Mouse (Mus musculus): ENCODE measurements around the gene Gm20388. TPM values are rescaled to one million over a fixed set of nuclear protein-coding genes. Genes with fewer than 3 reads are reported as not detected.

The Gm20388 gene
- total RNA-seq, 2 experiments from 2014 or later, result 11.4 to 18.1 TPM

DNA sequence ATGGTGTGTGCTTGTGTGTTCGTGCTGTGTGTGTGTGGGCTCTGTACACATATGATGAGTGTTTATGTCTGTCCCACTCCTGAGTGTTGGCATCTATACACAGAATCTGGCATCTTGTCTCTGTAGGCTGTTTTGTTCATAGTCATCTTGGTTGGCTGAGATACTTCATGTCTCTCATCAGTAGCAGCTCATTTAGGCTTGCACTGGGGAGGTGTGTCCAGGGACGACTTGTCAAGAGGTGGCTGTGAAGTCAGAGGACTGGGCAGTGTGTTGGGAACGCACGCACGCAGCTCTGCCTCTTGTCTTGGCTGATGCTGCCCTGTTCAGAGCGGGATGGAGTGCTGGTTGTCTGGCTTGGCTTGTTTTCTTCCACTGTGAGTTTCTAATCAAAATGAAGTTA, 4359.9 kb downstream of the Gm20388 start:
- no peak for ATAC-seq (replicated peaks; ENCODE audit: low FRiP score, low TSS enrichment, poor library complexity, severe bottlenecking)

GRCm38 (mm10) chr8:124270904-124271303, 4360.3 kb downstream of the Gm20388 start:
- ATAC-seq (replicated peaks; ENCODE audit: low FRiP score, low TSS enrichment, poor library complexity, severe bottlenecking), result no peak

- peak; percentile 41; the same call in 1 of the 2 replicates for ATAC-seq (replicated peaks; ENCODE audit: low FRiP score, low TSS enrichment, poor library complexity, severe bottlenecking)
These were observed 4360.9 kb downstream of the Gm20388 start for GRCm38 (mm10) chr8:124271518-124271917.

- no peak for ATAC-seq (replicated peaks; ENCODE audit: low FRiP score, low TSS enrichment, poor library complexity, severe bottlenecking)
These were observed 4362.2 kb downstream of the Gm20388 start for GRCm38 (mm10) chr8:124272792-124273191.

DNA sequence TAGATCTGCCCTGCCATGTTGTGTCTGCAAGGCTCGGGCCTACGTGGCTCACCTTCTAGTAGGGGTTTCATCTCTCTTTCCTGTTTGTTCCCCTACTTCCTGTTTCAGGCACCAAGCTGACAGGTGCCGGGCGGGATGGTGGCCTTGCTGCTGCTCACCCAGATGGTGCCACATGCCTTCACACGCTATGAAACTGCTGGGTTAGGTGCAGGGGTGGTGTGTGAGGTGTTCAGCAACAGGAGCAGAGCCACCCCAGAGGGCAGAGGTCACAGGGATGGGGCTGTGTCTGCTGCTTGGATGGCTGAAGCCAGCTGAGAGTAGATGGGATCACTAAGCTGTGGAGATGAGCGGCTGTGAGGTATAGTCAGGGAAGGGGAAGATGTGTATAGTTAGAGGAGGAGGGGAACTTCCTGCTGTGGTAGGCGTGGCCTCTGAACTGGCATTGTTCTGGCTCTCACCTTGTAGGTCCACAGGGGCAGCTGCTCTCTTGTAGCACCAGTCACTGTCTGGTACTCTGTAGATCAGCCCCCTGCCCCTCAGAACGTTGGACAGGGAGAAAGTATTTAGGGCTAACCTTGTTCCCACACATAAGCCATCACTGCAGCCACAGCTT, 4363.1 kb downstream of the Gm20388 start:
- ATAC-seq (replicated peaks; ENCODE audit: low FRiP score, low TSS enrichment, poor library complexity, severe bottlenecking), result no peak

DNA sequence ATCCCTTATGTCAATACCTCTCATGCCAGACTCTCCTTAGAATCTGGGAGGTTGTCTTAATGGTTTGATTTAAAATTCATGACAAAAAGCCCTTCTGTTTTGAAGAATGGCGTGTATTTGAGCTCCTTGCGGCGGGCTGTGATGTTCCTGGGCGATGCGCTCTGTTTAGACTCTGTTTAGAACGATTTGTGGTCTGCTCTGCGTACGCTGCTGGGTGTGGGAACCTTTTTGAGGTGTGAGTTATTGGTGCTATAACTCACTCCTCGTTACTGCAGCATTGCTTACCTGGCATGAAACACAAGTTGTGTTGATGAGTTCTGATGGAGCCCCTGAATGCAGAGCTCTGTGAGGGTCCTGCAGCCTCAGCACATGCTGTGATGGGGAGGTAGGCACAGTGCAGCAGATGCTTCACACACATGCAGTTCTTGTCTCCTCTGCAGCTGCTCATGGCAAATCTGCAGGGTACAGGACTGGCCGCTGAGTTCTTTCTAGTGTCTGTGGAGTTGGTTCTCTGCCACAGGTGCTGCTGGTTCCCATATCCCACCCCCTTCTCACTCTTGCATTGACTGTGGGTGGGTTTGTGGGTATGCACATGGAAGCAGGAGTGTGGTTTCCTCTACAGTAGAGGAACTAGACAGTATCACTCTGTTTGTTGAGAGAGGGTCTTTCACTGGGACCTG, 4363.9 kb downstream of the Gm20388 start:
- ATAC-seq (replicated peaks; ENCODE audit: low FRiP score, low TSS enrichment, poor library complexity, severe bottlenecking), result no peak

- ATAC-seq (replicated peaks; ENCODE audit: low FRiP score, low TSS enrichment, poor library complexity, severe bottlenecking), result no peak
These were observed 4364.9 kb downstream of the Gm20388 start for GRCm38 (mm10) chr8:124275377-124276071.

GRCm38 (mm10) chr8:124277951-124278910, 4367.6 kb downstream of the Gm20388 start:
- no peak; the same call in 1 of the 2 replicates for ATAC-seq (replicated peaks; ENCODE audit: low FRiP score, low TSS enrichment, poor library complexity, severe bottlenecking)

DNA sequence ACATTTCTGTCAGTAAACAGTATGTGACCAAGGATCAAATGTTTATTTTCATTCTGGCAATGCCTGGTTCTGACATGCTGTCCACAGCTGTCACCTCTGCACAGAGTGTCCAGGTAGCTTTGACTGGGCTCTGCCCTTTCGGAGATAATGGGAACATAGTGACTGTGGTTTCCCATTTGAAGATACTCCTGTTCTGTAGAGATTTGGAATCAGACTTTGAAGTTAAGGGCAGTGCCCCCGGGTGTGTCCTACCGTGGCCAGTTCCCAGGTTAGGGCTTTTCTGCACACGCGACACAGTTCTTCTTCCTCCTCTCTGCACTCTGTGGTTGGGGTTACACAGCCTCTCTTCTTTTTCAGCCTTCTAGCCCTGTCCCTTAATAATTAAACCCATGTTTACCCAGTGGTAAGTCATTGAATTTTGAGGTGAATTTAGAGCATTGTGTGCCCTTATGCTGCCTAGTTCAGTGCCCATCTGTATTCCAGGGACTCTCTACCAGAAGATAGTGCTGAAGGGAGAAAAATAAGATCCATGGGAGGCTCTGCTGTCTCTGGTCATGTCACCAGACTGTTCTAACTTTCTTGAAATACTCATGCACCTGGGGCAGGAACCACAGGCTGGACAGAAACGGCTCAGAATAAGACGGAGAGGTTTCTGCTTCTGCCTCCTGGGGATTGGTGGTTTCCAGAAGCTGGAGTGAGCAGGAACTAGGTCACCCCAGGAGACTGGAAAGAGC, 4368.5 kb downstream of the Gm20388 start:
- no peak for ATAC-seq (replicated peaks; ENCODE audit: low FRiP score, low TSS enrichment, poor library complexity, severe bottlenecking)

DNA sequence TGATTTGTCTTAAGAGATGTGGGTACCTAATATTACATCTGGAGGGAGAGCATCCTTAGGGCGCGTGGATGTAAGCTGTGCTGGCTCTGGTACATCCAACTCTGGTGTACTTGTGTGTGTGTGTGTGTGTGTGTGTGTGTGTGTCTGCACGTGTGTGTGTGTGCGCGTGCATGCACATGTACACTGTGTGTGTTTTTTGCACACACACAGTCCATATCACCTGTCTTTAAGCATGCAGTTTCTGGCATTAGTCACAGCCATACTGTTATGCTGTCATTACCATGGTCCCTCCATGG, 4369.0 kb downstream of the Gm20388 start:
- no peak for ATAC-seq (replicated peaks; ENCODE audit: low FRiP score, low TSS enrichment, poor library complexity, severe bottlenecking)

GRCm38 (mm10) chr8:124281700-124282541, 4371.3 kb downstream of the Gm20388 start:
- ATAC-seq (replicated peaks; ENCODE audit: low FRiP score, low TSS enrichment, poor library complexity, severe bottlenecking), result no peak

- no peak for ATAC-seq (replicated peaks; ENCODE audit: low FRiP score, low TSS enrichment, poor library complexity, severe bottlenecking)
These were observed 4372.4 kb downstream of the Gm20388 start for GRCm38 (mm10) chr8:124282878-124283630.

DNA sequence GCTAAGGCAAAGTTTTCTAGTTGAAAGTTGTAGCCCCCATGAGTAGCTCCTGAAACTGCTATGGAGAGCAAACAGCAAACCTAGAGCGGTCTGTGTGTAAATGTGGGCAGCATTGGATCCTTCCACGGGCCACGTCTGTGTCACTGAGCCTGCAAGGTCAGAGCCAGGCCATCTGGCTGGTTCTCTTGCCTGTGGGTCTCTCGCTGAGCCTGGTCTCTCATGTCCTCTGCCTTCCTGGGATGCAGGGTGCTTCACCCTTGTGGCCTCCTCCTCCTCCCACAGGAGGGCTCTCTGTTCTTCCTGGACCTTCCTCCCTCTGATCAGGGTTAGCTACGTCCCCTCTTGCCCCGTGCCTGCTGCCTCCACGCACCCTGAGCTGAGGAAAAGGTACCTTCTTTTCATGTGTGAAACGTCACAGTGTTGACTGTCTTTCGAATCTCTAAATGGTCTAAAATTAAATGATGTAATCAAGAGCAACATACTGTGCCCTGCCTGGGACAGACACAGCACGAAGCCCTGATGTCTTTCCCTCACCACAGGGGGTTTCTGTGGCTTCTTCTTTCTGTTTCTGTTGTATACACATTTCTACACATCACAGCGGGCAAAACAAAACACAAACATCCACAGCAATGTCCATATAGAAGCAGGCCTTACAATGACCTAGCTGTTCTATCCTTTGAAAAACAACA, 4373.1 kb downstream of the Gm20388 start:
- no peak for ATAC-seq (replicated peaks; ENCODE audit: low FRiP score, low TSS enrichment, poor library complexity, severe bottlenecking)

- no peak for ATAC-seq (replicated peaks; ENCODE audit: low FRiP score, low TSS enrichment, poor library complexity, severe bottlenecking)
These were observed 4373.7 kb downstream of the Gm20388 start for GRCm38 (mm10) chr8:124284333-124284711.

GRCm38 (mm10) chr8:124284984-124285576, 4374.4 kb downstream of the Gm20388 start:
- ATAC-seq (replicated peaks; ENCODE audit: low FRiP score, low TSS enrichment, poor library complexity, severe bottlenecking), result no peak

DNA sequence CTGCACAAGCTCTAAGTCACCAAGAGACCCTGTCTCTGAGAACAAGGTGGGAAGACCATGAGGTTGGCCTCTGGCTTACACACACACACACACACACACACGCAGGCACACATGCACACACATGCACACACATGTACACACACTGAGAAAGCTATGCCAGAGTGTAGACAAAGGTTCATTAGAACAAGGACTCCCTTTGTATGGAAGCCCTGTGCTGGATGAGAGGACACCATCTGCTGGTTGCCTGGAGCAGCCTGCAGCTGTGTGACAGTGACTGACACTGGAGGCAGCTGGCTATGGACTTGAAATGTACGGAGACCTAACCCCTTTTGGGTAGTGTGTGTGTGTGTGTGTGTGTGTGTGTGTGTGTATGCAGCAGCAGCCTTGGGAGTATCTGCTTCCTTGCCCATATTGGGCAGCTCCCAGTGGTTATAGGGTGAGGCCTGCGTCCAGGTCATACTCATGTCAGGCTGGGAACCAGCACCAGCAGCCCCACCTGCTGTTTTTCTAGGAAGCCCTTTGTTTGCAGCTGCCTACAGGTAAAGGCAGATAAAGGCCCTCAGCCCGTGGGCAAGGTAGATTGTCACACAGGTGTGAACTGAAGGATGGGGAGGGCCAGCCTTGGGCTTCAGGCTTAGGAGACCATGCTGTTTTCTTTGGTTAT, 4376.0 kb downstream of the Gm20388 start:
- no peak for ATAC-seq (replicated peaks; ENCODE audit: low FRiP score, low TSS enrichment, poor library complexity, severe bottlenecking)

Measured in megakaryocyte-erythroid progenitor cell, adult 5-6 weeks (primary cell).